9 mouse cellular contexts compared by ENCODE assay signal in genomic region chr14:55815310-55815751, GRCm38 (mm10). TPM values are rescaled to one million over a fixed set of nuclear protein-coding genes. Genes with fewer than 3 reads are reported as not detected.
DNase-seq lines count a peak whose midpoint lies in the region; ATAC-seq and TF ChIP-seq lines count a peak whose summit lies in the region.
"Had no signal": no experiment of that assay in that cellular context is flagged by ENCODE, and none has a peak within 500 bp of the region (broad histone marks: within the 10 kb centered on the region; RNA-seq: fewer than 3 reads in every experiment).

No protein-coding gene starts in this region.

- H3K9ac ChIP-seq in intestine, embryonic 14.5 days (ENCODE audit: low read length): peak overlapping the region; percentile 45
- H3K9ac ChIP-seq in liver, embryonic 14.5 days (replicated peaks): no peak overlapping the region
- peak overlapping the region; percentile 48 for H3K9ac ChIP-seq in neural tube, embryonic 11.5 days (ENCODE audit: low read length)

- H3K4me3 ChIP-seq in left cerebral cortex, adult 2 months: peak overlapping the region; percentile 51
- peak overlapping the region; percentile 47 for H3K4me3 ChIP-seq in intestine, embryonic 14.5 days (ENCODE audit: low read depth, low read length)
- H3K4me3 ChIP-seq in liver, embryonic 14.5 days (ENCODE audit: insufficient read depth in 1 of 2, low read depth in 2 of 2, low read length in 2 of 2): peak overlapping the region; percentile 21 to 35
- peak overlapping the region; percentile 41 for H3K4me3 ChIP-seq in neural tube, embryonic 11.5 days (ENCODE audit: low read depth, low read length)

- H3K27me3 ChIP-seq in intestine, embryonic 14.5 days (replicated peaks; ENCODE audit: control insufficient read depth, insufficient read depth, low read length): no peaks in the 10 kb centered on the region
- H3K27me3 ChIP-seq in liver, embryonic 14.5 days (ENCODE audit: control insufficient read depth, insufficient read depth, low read length): no peaks in the 10 kb centered on the region
- H3K27me3 ChIP-seq in neural tube, embryonic 11.5 days (ENCODE audit: control insufficient read depth, insufficient read depth, low read length): no peaks in the 10 kb centered on the region

- H3K4me2 ChIP-seq in intestine, embryonic 14.5 days (ENCODE audit: low read length): peak overlapping the region; percentile 76
- peak overlapping the region; percentile 57 for H3K4me2 ChIP-seq in liver, embryonic 14.5 days (ENCODE audit: low read depth)
- peak overlapping the region; percentile 64 for H3K4me2 ChIP-seq in neural tube, embryonic 11.5 days (ENCODE audit: low read depth)

- intact Hi-C loops in left cerebral cortex, adult 2 months (cut with DNase I): no loop called here
- intact Hi-C loops in left cerebral cortex, postnatal 36 days (cut with DNase I): no loop called here

- peak in 1 of 2 experiments; percentile 25 for DNase-seq in left cerebral cortex, adult 2 months (ENCODE audit: extremely low spot score in 1 of 2, low spot score in 2 of 2)
- DNase-seq in left cerebral cortex, postnatal 36 days (ENCODE audit: low spot score in 2 of 2): no peak
- peak; percentile 62 to 69 for DNase-seq in cerebellum, postnatal 14 days
- DNase-seq in gastrocnemius, postnatal 25 days: peak; percentile 55
- DNase-seq in intestine, embryonic 14.5 days (ENCODE audit: low spot score): no peak
- DNase-seq in liver, embryonic 14.5 days (ENCODE audit: low read depth in 3 of 3, low spot score in 3 of 3): no peak
- DNase-seq in neural tube, embryonic 11.5 days (ENCODE audit: low spot score): peak; percentile 54
- DNase-seq in layer of hippocampus, adult 8-10 months (ENCODE audit: low spot score in 2 of 2): no peak

- no peaks in the 10 kb centered on the region; the same call in 1 of the 2 replicates for H3K4me1 ChIP-seq in intestine, embryonic 14.5 days (replicated peaks; ENCODE audit: control insufficient read depth, insufficient read depth, low read length)
- H3K4me1 ChIP-seq in liver, embryonic 14.5 days (replicated peaks; ENCODE audit: control insufficient read depth in 2 of 2, insufficient read depth in 2 of 2, low read length in 1 of 2): no peaks in the 10 kb centered on the region
- H3K4me1 ChIP-seq in neural tube, embryonic 11.5 days (ENCODE audit: control insufficient read depth, insufficient read depth, low read length): no peaks in the 10 kb centered on the region

- peak; percentile 82 for ATAC-seq in intestine, embryonic 14.5 days (replicated peaks; ENCODE audit: low FRiP score, low TSS enrichment, low read depth)
- ATAC-seq in liver, embryonic 14.5 days (ENCODE audit: insufficient read depth): no peak
- no peak for ATAC-seq in neural tube, embryonic 11.5 days (ENCODE audit: insufficient read depth, low FRiP score, low TSS enrichment)

- no peak for TF ChIP-seq CTCF in left cerebral cortex, adult 2 months (IDR thresholded peaks at IDR 0.05)
- no peak for TF ChIP-seq CTCF in liver, embryonic 14.5 days (IDR thresholded peaks at IDR 0.05; ENCODE audit: low read depth)

- no peak for TF ChIP-seq EP300 in liver, embryonic 14.5 days (IDR thresholded peaks at IDR 0.05; ENCODE audit: low read depth)

- no peak overlapping the region for H3K27ac ChIP-seq in left cerebral cortex, adult 2 months
- no peak overlapping the region for H3K27ac ChIP-seq in intestine, embryonic 14.5 days (ENCODE audit: low read depth)
- H3K27ac ChIP-seq in liver, embryonic 14.5 days: no peak overlapping the region
- H3K27ac ChIP-seq in neural tube, embryonic 11.5 days (ENCODE audit: low read depth, low read length): no peak overlapping the region

- no peaks in the 10 kb centered on the region for H3K9me3 ChIP-seq in intestine, embryonic 14.5 days (ENCODE audit: control insufficient read depth, low read length)
- no peaks in the 10 kb centered on the region for H3K9me3 ChIP-seq in liver, embryonic 14.5 days (ENCODE audit: control insufficient read depth, low read length)
- H3K9me3 ChIP-seq in neural tube, embryonic 11.5 days (ENCODE audit: control insufficient read depth, low read length): no peaks in the 10 kb centered on the region
- H3K9me3 ChIP-seq: G1E had no signal

- no peaks in the 10 kb centered on the region for H3K36me3 ChIP-seq in intestine, embryonic 14.5 days (ENCODE audit: control insufficient read depth, insufficient read depth, low read length)
- no peaks in the 10 kb centered on the region for H3K36me3 ChIP-seq in liver, embryonic 14.5 days (replicated peaks; ENCODE audit: control insufficient read depth, insufficient read depth, low read depth)
- H3K36me3 ChIP-seq in neural tube, embryonic 11.5 days (ENCODE audit: control insufficient read depth, insufficient read depth, low read length): no peaks in the 10 kb centered on the region
- H3K36me3 ChIP-seq: G1E had no signal

- 17% methylated on average over 17 of the region's 17 CpGs for WGBS in intestine, embryonic 14.5 days
- 19% methylated on average over 17 of the region's 17 CpGs for WGBS in liver, embryonic 14.5 days (ENCODE audit: insufficient replicate concordance)
- 30% methylated on average over 17 of the region's 17 CpGs for WGBS in neural tube, embryonic 11.5 days

RNA-seq across cellular contexts. Expression of gene Nfatc4, which starts 7.6 kb away (rescaled TPM):
- total RNA-seq in left cerebral cortex, adult 2 months (2021): 1 to 10 TPM; 1.1 to 2.6 TPM
- total RNA-seq in left cerebral cortex, postnatal 36 days (2021): 1 to 10 TPM; 1.8 TPM
- total RNA-seq in gastrocnemius, postnatal 25 days (2021): 1 to 10 TPM; 3.2 to 5.9 TPM
- polyA plus RNA-seq in intestine, embryonic 14.5 days (2014; fragmentation: Nextera tagmentation; extraction: Ambion mirVana): 34.3 and 37.4 TPM in 2 replicates
- 0.89 and 1.0 TPM in 2 replicates for polyA plus RNA-seq in liver, embryonic 14.5 days (2012; rRNA removed)
- 0.33 and 0.66 TPM in 2 replicates for polyA plus RNA-seq in liver, embryonic 14.5 days (2014; fragmentation: Nextera tagmentation; extraction: Ambion mirVana)
- polyA plus RNA-seq in neural tube, embryonic 11.5 days (2014; fragmentation: Nextera tagmentation; extraction: Ambion mirVana): 25.9 and 33.7 TPM in 2 replicates
- total RNA-seq in layer of hippocampus, adult 8-10 months (2022): 1 to 10 TPM; 1.4 to 2.0 (median 1.7) TPM
- polyA plus RNA-seq: G1E had no signal

RNA-seq across cellular contexts. Expression of gene Ripk3, which starts 26.7 kb away (rescaled TPM):
- 1 to 10 TPM; 1.2 to 1.3 TPM for total RNA-seq in left cerebral cortex, adult 2 months (2021)
- under 1 TPM in 1 of 2 experiments, not detected in 1; 0.89 TPM for total RNA-seq in left cerebral cortex, postnatal 36 days (2021)
- total RNA-seq in gastrocnemius, postnatal 25 days (2021): 1 to 10 TPM; 1.3 to 1.7 TPM
- 48.5 and 51.7 TPM in 2 replicates for polyA plus RNA-seq in intestine, embryonic 14.5 days (2014; fragmentation: Nextera tagmentation; extraction: Ambion mirVana)
- polyA plus RNA-seq in liver, embryonic 14.5 days (2012; rRNA removed): 13.1 and 15.1 TPM in 2 replicates
- polyA plus RNA-seq in liver, embryonic 14.5 days (2014; fragmentation: Nextera tagmentation; extraction: Ambion mirVana): 18.2 and 22.0 TPM in 2 replicates
- polyA plus RNA-seq in neural tube, embryonic 11.5 days (2014; fragmentation: Nextera tagmentation; extraction: Ambion mirVana): 14.2 and 16.6 TPM in 2 replicates
- 1 to 10 TPM in 1 of 4 experiments, under 1 TPM in 2, not detected in 1; 0.95 to 3.4 (median 0.99) TPM for total RNA-seq in layer of hippocampus, adult 8-10 months (2022)

RNA-seq across cellular contexts. Expression of gene Adcy4, which starts 31.4 kb away (rescaled TPM):
- 1 to 10 TPM; 3.0 to 6.3 TPM for total RNA-seq in left cerebral cortex, adult 2 months (2021)
- total RNA-seq in left cerebral cortex, postnatal 36 days (2021): 1 to 10 TPM; 3.8 to 8.0 TPM
- total RNA-seq in gastrocnemius, postnatal 25 days (2021): 1 to 10 TPM; 6.4 to 6.5 TPM
- polyA plus RNA-seq in intestine, embryonic 14.5 days (2014; fragmentation: Nextera tagmentation; extraction: Ambion mirVana): 5.8 and 7.2 TPM in 2 replicates
- 0.88 and 1.0 TPM in 2 replicates for polyA plus RNA-seq in liver, embryonic 14.5 days (2012; rRNA removed)
- 0.66 and 1.2 TPM in 2 replicates for polyA plus RNA-seq in liver, embryonic 14.5 days (2014; fragmentation: Nextera tagmentation; extraction: Ambion mirVana)
- 8.9 and 9.0 TPM in 2 replicates for polyA plus RNA-seq in neural tube, embryonic 11.5 days (2014; fragmentation: Nextera tagmentation; extraction: Ambion mirVana)
- 1 to 10 TPM; 3.4 to 6.8 (median 4.8) TPM for total RNA-seq in layer of hippocampus, adult 8-10 months (2022)

RNA-seq across cellular contexts. Expression of gene Nynrin, which starts 38.5 kb away (rescaled TPM):
- total RNA-seq in left cerebral cortex, adult 2 months (2021): 1 to 10 TPM; 6.4 to 8.4 TPM
- 1 to 10 TPM; 7.9 to 9.5 TPM for total RNA-seq in left cerebral cortex, postnatal 36 days (2021)
- 1 to 10 TPM; 2.6 to 4.1 TPM for total RNA-seq in gastrocnemius, postnatal 25 days (2021)
- 15.9 and 18.6 TPM in 2 replicates for polyA plus RNA-seq in intestine, embryonic 14.5 days (2014; fragmentation: Nextera tagmentation; extraction: Ambion mirVana)
- polyA plus RNA-seq in liver, embryonic 14.5 days (2012; rRNA removed): 1.7 and 1.9 TPM in 2 replicates
- 1.2 and 1.4 TPM in 2 replicates for polyA plus RNA-seq in liver, embryonic 14.5 days (2014; fragmentation: Nextera tagmentation; extraction: Ambion mirVana)
- 15.1 and 16.0 TPM in 2 replicates for polyA plus RNA-seq in neural tube, embryonic 11.5 days (2014; fragmentation: Nextera tagmentation; extraction: Ambion mirVana)
- total RNA-seq in layer of hippocampus, adult 8-10 months (2022): 10 to 100 TPM in 2 of 4 experiments, 1 to 10 TPM in 2; 6.4 to 10.9 (median 9.3) TPM

RNA-seq across cellular contexts. Expression of gene Ltb4r1, which starts 49.6 kb away (rescaled TPM):
- total RNA-seq in left cerebral cortex, adult 2 months (2021): under 1 TPM; 0.33 to 0.50 TPM
- total RNA-seq in left cerebral cortex, postnatal 36 days (2021): under 1 TPM; 0.29 to 0.59 TPM
- total RNA-seq in gastrocnemius, postnatal 25 days (2021): not detected
- polyA plus RNA-seq in intestine, embryonic 14.5 days (2014; fragmentation: Nextera tagmentation; extraction: Ambion mirVana): 0.30 and 0.38 TPM in 2 replicates
- polyA plus RNA-seq in liver, embryonic 14.5 days (2012; rRNA removed): 2.9 and 3.3 TPM in 2 replicates
- polyA plus RNA-seq in liver, embryonic 14.5 days (2014; fragmentation: Nextera tagmentation; extraction: Ambion mirVana): 1.7 and 2.7 TPM in 2 replicates
- polyA plus RNA-seq in neural tube, embryonic 11.5 days (2014; fragmentation: Nextera tagmentation; extraction: Ambion mirVana): 0.18 and 0.27 TPM in 2 replicates
- total RNA-seq in layer of hippocampus, adult 8-10 months (2022): under 1 TPM in 1 of 4 experiments, not detected in 3; 0.32 TPM

Comparison
In these comparisons a context has a peak if more than half of its experiments do, and no peak if none do; other contexts are left out.
1. DNase-seq: peak in cerebellum, postnatal 14 days (2 of 2), gastrocnemius, postnatal 25 days (single experiment) and neural tube, embryonic 11.5 days (single experiment); none in left cerebral cortex, postnatal 36 days (0 of 2), intestine, embryonic 14.5 days (single experiment), liver, embryonic 14.5 days (0 of 3) and layer of hippocampus, adult 8-10 months (0 of 2).
2. Peak in every context shown above with its lines, with median percentiles within 50 percentile points of each other: H3K4me3 ChIP-seq and H3K4me2 ChIP-seq.